Mouse (Mus musculus) cerebellum, postnatal 4 days (tissue): ENCODE results near the gene Baz2b.

Source experiments
- DNase-seq, 2 experiments: peaks; one replicate each; pipeline ENCODE4 v3.0.0; 2022; ENCODE audit warnings: low spot score in 2 of 2, mixed read lengths in 1 of 2

The Baz2b gene

DNA sequence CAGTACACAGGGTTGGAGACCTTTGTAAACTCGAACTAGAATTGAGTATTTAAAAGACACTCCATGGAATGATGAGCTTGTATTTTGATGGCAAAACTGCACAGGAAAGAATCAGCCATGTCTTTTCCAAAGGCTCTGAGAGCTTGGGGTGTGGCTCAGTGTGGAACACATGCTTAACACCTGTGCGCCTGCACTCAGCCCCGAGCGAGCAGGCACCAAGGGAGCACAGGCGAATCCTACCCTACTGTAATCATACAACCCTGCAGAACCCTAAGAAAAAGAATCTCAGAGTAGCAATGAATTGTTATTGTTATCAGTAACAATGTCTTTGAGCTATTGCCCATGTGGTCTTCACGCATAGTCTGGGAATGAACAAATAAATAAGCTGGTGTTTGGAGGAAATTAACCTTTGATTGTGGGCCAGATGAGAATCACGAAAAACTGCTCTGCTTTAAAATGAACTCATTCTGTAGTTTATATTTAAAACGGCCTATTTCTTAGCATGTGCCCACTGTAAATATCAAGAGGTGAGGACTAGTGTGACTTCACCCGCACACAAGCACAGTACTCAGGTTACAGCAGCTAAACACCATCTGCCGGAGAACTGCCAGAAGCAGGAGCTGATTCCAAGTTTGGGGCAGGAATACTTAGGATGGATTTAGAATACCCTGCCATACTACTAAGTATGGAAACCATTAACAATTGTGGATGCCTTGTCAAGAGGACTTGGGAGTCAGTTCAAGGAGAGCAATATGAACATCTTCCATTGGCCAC lies 77.2 kb downstream of the Baz2b start:
- no peak for DNase-seq

DNA sequence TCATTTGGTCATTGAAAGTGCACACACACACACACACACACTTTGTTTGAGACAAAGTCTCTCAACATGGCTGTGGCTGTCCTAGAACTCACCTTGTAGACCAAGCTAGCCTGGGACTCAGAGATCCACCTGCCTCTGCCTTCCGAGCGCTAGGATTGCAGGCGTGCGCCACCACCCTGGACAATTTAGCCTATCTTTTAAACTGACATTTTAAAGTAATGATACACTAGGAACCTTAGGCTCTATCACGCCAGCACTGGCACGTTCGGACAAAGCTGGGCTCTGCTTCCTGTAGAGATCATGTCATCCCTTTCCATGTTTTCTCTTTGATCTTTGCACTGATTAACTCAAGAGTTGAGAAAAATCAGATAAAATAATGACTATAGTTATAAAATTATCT lies 81.0 kb downstream of the Baz2b start:
- DNase-seq: no peak

DNA sequence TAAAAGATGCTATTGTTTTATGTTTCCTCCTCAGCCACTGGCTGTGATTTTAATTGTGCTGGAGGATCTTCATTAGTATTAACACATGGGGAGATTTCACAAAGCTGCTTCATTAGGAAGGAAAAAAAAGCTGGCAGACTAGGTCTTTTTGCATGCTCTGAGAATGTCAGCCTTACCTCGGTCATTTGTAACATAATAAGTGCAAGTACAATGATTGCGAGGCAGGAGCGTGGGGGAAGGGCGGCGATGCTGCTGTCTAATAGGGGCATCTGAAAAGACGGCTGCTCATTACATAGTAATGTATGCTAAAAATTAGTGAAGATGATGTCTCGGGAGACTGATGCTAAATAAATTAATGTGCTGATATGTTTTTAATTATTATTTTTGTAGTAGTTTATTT lies 82.8 kb downstream of the Baz2b start:
- peak in 1 of 2 experiments; percentile 27 for DNase-seq

DNA sequence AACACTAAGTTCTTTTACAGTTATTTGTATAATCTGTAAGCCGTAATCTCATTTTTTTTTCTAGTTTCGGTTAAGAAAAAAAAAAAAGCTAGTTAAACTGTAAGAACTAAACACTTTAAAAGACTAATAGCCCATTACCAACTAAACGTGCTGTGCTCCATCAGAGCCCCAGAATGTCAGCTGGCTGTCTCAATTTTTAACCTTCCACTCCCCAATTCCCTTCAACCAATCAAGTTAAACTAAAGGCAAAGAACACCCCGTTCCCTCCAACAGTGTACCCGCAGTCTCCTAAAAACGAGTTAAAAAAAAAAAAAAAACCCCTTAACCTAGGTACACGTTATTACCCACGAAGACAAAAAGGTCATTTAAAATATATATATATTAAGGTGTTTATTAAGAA lies 83.3 kb downstream of the Baz2b start:
- DNase-seq: no peak

DNA sequence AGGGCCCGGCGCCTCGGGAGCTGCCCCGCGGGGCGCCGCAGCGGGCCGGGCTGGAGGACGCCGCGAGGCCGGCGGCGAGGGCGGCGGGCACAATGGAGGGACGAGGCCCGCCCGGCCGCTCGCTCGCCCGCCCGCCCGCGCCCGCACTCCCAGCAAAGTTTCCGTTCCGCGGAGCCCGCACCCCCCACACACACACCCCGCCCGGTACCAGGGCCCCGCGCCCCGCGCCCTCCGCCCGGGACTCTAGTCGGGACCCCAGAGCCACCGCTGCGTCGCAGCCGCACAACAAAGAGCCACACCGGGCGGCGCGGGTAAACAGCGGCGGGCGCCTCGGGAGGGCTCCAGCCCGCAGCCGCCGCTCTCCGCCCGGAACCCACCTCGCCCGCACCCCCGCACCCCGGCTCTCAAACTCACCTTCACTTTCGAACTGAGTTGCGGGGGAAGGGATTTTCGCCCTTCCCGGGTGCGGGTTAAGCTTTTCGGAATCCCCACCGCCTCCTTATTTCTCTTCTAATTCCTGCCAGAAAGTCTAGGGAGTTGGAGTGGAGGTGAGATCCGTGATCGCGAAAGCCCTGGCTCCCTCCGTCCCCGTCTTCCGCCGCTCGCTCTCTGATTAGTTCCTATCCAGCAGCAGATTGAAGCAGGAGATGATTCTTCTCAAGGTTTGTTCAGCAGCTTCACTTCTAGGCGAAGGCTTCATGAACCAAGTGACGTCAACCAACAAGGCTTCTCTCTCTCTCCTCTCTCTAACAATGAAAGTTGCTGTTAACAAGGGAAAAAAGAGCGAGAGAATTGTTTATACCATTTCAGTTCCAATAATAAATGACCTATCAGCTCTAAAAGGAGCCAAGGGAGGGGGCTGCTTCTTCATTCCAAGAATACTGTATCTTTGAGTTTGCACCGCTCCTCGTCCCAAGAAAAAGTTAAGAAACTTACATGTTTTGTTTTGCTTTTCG lies 84.3 kb downstream of the Baz2b start:
- peak in 1 of 2 experiments; percentile 60 for DNase-seq

DNA sequence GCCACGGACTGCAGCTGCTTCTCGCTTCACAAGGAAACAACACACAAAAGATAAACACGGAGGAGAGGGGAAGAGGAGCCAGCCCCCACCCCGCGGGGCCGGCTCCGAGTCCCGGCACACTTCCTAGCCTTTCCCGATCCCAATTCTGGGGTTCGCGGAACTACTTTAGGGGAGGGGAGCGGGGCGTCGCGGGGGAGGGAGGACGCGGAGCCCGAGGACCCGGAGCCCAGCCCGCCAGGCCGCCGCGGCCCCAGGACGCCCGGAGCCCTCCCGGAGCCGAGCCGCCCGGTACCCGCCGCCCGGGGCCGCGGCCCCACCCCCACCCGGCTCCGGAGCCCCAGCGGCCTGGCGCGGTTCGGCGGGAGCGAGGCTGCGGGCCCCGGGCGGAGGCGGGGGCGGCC lies 85.0 kb downstream of the Baz2b start:
- DNase-seq: peak in 1 of 2 experiments; percentile 60

DNA sequence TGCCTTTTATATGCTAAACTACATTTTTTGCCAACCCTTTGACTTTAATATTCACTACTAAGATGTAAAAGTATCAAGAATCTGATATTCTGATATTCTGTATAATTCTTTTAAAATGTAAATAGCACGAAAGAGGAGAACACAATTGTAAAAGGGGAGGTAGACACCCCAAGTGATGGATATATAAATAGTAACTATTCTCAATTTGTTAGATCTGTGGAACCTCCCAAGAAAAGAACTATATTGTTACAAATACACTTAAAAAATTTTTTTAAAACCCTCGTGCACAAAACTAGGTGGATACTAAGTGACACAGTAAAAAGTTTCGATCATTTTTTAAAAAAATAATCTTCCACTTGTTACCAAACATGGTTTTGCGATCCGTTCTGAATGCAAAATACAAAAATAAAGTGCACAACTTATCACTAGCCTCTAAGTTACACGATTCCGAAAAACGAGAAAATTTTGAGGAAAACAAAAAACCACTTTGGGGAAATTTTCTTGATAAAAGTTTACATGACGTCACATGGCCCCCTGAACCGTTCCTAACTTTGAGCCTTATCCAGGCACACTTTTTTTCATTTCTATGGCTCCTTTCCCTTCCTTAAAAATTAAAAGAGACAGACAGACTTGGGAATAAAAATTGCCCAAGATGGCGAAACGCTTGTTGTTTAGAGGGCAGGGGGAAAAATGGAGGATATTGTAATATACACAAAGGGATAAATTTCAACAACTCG lies 85.6 kb downstream of the Baz2b start:
- no peak for DNase-seq

DNA sequence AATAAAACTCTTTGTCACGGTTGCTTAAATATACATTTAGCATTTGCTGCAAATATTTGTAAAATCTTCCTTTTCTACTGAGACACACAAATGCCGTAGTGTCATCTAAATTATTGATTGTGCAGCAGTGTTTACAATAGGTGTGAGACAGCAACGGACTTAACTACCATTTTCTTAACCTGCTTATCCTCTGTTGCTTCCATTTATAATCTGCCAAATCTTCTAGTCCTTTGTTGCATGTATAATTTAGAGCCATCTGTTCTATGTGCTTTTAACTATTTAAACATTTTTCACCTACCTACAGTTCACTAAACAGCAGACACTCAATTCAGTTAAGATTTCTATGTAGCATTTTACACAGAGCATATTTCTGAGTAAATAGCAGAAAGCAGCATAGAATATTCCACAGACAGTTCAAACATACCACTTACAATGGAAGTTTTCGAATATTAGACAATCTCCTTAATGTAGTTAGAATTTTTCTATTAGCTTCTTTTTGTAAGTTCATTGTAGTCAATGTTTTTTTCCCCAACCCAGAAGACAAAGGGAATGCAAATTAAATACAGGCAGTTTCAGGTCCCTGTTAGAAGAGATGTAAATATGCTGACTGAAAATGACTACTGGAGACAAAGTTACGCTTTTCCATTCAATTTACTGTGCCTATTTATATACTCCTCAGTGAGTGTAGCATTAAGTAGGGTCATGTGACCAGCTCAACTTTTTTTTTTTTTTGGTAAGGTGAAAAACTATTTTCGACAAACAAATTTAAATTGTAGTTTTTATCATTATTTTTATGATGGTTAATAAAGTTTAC lies 86.4 kb downstream of the Baz2b start:
- DNase-seq: no peak

DNA sequence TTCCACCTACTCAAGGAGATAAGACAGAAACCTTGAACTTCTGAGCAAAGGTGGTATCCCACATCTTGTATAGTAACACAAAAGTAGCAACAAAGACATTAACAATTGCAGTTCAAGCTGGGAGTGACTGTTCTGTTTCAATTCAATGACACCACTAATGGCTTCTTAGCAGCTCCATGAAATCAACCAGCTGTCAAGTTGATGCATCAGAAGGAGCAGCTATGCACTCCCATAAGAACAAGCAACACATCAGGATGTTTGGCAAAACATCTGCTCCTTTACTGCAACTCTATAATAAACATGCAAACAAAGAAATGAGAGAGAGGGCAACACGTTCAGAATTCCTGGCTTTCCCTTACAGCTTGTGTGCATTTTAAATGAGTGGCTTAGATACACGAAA lies 87.5 kb downstream of the Baz2b start:
- no peak for DNase-seq

DNA sequence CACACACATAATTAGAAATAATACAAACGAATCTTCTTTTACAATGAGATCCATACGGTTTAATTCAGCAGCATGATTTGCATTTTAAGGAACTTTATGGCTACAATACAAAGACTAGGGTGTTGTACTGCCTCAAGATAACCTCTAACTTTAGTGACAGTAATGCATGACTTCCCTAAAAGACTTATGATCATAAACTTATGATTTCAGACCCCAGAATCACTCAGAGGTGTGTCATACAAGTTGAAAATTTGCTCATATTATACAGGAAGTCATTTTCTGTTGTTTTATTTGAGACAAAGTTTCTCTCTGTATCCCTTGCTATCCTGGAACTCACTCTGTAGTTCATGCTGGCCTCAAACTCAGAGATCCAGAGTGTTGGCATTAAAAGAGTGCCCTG lies 89.0 kb downstream of the Baz2b start:
- DNase-seq: no peak

DNA sequence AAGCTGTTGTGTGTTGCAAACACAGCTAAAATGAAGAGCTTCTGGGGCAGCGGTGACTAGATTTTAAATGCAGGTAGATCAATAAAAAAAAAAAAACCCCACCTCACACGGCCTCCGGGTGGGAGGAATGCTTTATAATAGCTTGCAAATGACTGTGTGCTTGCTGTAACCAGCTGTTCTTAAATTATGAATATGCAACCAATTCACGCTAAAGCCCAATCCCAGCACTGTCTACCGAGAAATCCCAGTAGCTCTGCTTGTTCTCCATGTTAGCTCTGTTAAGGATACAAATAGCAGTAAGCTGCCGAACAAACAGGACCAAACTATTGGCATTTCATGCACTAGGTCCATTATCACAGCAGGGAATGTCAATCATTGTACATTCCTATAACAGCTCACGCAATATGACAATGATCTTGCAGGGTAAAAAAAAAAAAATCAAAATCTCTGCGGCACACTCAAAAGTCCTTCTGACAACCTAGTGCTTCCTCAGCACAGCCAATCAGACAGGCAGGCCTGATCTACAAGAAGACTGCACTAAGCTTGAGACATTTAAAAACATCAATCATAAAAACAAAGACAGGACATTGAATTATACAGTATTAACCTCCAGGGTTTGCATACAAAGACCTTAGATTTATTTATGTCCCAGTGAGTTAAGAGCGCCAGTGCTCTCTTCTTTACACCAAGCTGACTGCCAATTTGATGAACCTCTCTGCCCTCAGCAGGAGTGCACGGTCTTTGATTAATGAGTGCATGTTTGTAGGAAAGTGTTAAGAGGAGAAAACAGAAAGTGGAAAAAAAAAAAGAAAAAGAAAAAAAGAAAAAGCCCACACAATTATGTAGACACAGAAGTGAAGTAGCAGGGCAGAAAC lies 90.7 kb downstream of the Baz2b start:
- DNase-seq: no peak

DNA sequence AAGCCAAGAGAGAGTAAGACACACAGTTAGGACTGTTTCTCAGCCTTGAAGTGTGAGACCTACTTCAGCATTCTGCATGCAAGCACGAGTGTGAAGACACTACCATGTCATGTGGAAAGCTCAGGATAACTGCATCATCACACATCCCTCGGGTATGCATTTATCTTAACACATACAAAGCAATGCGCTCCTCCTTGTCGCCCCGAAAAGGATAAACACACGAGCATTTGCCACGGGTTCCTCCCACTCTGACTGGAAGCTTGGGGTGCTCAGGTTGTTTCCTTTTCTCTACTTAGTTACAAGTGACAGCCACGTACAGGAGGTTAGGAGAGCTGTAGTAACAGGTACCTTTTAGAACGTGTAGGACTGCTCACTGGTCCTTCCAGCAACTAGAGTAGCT lies 91.8 kb downstream of the Baz2b start:
- DNase-seq: no peak

DNA sequence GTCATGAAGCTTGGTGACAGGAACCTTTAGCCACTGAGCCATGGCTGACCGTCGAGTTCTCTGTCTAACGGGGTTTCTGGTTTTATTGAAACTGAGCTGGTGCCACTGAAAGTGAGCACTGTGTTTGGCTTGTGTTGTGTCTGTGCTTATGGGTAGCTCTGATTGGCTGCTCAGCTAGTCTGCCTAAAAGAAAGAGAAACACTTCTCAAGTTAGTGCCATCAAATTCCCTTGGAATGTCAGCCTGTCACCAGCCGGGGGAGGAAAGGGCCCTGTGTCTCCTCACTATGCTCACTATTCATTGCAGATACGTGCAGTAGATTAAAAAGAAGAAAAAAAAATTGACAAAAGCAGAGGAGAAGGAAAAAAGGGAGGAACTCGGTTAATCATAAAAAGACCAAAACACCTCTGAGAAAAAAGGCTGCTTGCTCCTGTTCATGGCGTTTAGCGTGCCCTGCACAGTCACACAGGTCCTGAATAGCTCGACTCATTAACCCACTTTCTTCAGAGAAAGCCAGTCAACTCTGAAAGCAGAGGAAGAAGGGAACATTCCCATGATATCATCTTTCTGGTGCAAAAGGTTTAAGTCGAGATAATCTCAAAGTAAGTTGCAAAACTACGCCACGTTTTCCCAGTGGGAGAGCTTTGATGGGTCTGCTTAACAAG lies 93.6 kb downstream of the Baz2b start:
- no peak for DNase-seq

DNA sequence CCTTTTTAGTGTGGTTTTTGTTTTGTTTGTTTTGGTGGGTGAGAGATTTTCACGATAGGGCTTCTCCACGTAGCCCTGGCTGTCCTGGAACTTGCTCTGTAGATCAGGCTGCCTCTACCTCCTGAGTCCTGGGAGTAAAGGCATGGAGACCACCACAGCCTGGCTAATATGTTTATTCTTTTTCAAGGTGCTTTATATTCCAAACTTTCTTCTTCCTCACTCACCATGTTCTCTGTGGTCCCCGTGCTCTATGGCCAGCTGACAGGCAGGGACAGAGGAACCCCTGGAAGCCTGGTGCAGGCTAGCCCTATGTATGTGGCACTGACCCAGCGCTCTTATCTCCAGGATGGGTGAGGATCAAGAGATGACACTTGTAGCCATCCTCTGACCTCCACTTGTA lies 94.7 kb downstream of the Baz2b start:
- DNase-seq: no peak

DNA sequence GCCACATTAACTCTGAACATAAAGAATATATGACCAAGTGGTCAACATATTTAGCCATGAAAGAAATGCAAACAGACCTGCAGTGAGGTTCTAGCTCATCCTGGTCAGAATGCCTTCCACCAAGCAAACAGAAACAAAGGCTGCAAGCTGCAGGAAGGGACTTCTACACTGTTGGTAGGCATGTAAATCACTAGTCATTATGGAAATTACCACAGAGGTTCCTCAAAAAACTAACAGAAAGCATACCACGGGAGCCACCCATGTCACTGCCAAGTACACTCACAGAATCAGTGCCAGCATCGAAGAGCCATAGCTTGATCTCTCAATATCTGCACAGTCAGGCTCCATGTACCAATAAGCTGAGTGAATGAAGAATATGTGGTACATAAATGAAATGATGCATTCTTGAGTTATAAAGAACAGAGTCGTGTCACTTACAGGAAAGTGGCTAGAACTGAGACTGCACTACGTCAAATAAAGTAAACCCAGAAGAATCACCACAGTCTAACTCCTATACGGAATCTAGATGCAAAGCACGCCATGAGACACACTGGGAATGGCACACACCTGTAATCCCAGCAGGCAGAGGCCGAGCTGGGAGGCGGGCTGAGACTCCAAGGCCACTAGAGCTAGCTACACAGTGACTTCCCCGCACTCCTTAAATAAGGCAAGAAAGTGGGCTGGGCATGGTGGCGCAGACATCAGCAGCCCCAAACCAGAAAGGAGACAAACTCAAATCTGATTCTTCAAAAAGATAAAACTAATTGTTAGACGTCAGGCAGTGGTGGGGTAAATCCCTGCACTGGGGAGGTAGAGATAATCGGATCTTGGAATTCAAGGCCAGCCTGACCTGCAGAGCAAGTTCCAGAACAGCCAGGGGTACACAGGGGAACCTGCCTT lies 95.7 kb downstream of the Baz2b start:
- no peak for DNase-seq

DNA sequence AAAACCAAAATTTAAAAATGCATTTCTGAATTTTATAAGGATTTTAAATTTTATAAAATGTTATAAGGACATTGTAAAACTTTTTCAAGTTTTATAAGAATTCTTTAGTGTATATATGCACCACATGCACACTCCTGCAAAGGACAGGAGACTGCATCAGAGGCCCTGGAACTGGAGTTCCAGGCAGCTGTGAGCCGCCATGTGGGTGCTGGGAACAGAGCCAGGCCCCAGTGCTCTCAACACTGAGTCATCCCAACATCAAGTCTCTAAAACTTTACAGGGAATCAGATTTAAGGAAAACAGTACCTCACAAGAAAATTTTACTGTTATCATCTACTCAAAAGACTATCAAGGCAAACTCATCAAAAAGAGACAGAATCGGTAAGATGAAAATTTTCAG lies 97.5 kb downstream of the Baz2b start:
- no peak for DNase-seq

DNA sequence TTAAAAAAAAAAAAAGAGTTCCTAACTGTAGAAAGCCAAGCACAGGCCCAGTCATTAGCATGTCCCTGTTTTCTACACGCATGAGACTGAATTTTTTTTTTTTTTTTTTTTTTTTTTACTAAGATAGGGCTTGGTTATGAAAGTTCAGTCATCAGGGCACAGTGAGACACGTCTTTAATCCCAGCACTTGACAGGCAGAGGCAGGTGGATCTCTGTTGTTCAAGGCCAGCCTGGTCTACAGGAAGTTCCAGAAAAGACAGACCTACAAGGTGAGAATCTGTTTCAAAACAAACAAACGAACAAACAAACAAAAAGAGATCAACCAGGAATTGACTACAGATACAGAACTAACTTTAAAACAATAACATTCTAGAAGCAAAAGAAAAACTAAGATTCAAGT lies 100.6 kb downstream of the Baz2b start:
- no peak for DNase-seq

DNA sequence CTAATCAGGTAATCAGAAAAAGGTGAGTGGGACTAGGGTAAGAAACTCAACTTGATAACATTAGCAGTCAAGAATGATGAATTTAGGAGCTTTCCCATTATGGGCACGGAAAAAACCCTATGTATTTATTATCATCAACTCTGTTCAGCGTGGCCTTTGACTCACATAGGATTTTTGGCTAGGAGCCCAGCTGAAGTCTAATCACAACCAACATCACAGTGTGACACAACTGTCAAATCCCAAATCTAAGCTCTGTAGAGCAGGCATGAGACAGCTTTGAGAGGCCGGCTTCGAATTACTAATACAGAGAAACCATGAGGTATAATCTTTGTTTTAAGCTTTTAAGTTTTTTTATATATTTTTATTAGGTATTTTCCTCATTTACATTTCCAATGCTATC lies 113.0 kb downstream of the Baz2b start:
- no peak for DNase-seq

DNA sequence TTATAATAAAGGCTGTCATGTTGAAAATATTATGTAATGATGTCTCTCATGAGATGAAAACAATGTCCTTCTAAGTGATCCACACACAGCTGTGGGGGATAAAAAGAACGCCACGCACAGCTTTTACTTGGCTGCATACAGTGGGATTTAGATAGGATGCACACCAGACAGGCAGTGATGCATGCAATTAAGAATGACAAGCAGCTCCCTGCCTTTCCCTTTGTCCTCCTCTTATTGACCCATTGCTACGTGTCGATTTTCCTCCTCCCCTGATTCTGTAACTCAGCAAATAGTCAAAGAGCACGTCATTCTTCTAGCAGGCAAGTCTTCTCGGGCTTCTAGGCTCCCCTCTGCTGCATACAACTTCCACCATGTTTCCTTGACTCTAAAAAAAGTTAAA lies 119.4 kb downstream of the Baz2b start:
- DNase-seq: no peak
